Mouse (Mus musculus) kidney, postnatal 25 days (tissue): ENCODE results near the gene Prss22.
"Not testable (repeated sequence)": the region's sequence is repeated elsewhere in the genome, so short reads cannot be mapped to it uniquely, and the experiment has no call there.

Source experiments
- DNase-seq, 2 experiments: peaks; one replicate each; pipeline ENCODE4 v3.0.0; 2021; ENCODE audit warnings: mixed read lengths in 2 of 2

Prss22 gene

DNA sequence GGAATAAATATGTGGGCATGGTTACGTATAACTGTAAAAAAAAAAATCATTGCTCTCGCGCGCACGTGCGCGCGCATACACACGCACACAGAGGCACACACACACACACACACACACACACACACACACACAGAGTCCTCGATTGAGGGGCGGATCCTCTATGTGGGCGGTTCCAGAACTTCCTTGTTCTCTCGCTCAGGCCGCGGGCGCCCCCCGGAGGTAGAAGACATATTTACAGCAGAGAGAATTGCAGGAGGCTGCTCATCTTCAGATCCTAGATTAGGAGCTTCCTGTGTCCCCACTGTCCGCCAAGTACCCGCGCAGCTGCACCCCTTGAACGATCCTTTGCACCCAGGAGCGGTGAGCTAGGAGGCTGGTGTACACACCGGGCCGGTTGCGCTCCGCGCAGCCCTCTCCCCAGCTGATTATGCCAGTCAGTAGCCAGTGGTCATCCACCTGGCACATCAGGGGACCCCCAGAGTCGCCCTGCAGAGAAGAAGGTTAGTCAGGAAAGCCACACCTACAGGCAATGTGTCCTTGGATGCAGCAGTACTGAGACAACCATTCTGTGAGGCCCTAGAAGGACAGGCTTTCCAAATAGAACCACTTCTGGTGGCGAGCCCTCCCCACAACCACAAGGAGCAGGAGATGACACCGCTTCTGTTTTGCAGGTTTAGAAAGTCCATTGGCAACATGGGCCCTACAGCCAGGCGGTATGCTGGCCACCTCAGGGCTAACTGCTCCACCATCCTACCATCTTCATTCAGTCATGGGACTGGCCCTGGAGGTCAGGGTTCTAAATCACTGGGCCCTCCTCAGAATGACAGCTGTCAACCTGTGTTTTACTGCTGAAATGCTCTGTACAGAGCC is 4.1 kb downstream of the Prss22 start:
- peak; percentile 94 to 97 for DNase-seq

DNA sequence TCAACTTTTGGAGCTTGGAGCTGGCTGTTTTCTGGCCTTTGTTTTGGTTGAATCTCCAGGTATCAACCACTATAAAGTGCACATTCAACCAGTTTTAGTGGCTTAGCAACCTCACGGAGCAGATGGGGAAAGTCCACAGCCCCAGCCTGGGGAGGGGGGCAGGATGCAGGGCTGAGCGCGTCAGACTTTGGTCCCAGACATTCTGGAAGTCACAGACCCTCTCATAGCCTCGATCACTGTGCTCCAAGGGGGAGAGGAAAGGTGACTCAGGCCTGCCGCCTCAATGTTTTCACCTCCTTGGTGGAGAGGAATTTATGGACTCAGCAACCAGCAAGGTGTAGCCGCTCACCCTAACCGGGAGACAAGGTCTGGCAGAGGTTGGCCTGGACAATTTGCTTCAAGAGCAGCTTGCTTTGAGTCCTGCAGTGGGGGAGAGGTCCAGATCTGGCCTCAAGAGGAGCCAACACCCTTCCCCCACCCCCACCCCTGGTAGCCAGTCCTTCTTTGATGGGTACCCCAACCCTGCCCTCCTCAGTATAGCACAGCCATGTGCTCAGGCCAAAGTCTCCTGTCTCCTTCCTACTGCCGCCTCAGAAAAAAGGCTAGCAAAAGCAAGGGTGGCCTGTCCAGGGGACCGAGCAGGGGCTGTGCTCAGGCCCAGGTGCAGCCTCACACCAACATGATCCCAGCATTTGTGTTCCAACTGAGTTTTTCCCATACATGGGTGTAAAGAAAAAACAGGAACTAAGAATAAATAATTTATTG is 4.9 kb downstream of the Prss22 start:
- DNase-seq = peak; percentile 62 to 90

DNA sequence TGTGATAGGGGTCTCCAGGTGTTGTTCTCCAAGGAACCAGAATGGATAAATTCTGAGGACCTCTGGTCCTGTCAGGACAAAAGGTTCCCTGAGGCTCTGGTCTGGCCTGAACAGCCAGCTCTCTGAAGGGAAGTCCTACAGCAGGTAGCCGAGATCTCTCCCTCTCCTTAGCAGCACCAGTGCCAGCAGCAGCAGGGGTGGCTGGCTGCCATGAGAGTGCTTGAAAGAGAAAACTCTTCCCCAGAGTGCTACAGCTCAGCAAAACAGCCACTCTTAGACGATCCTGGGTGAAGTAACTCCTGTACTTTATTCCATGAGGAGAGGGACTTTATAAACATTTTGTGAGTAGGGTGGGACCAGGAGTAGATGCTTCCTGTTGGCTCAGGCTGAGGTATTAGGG is 8.1 kb downstream of the Prss22 start:
- DNase-seq = no peak

DNA sequence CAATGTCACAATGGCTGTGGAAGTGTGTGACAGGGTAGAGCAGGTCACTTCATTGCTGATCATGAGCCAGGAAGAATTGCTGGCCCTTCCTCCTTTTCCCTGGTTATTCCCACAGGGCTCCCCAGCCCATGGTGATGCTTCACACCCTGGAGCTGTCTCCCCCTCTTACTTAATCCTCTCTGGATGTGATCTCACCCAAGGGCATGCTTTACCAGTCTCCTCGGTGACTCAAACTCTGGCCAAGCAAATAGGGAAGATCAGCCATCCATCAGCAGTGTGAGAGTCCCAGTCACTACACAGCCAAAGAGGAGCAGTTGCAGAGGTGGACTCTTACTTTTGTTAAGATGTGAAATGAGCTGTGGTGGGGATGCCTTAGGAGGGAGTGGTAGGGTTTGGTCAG is 12.9 kb downstream of the Prss22 start:
- no peak for DNase-seq

DNA sequence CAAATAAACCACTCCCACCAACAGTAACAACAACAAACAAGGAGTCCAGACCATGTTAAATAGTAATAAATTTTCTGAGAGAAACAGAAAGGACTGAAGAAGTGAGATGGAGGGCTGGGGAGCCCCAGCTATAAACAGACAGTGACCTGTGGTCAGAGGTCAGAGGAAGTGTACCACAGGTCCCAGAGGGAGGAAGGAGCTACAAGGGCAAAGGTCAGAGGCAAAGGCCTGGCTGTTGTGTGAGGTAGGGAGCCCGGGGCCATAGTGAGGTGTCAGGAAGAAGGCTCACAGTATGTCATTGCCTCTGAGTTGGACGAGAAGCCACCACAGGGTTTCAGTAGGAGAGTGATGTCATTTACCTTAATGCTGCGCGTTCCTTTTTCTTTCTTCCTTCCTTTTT is 15.0 kb downstream of the Prss22 start:
- peak; percentile 35 to 61 for DNase-seq

DNA sequence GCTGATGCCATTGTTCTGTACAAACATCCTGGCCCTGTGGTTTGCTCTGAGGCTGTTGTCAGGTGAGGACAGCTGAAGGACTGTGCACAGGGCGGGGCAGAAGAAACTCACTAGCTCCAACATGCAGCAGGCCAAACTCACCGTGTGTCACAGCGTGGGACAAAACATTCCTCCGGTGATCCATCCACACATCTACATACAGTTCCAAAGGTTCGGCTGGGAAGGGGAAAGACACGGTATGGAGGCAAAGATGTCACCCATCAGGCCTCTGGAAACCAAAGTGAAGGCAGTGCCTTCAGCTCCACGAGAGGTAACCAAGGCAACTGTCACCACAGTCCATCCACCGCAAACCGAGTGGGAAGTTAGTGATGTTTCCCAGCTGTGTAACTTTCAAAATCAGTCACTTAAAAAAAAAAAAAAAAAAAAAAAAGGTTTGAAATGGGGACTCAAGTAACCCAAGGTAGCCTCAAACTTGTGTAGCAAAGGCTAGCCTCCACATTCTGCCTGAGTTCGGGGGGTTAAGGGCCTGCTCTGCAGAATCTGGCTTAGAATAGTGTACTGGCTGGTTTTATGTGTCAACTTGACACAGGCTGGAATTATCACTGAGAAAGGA is 17.5 kb downstream of the Prss22 start, which contains the start of gene Prss30:
Gene Prss30, minus strand, starts transcription at position 270 of the 613 bp plus-strand sequence.
- no peak for DNase-seq

DNA sequence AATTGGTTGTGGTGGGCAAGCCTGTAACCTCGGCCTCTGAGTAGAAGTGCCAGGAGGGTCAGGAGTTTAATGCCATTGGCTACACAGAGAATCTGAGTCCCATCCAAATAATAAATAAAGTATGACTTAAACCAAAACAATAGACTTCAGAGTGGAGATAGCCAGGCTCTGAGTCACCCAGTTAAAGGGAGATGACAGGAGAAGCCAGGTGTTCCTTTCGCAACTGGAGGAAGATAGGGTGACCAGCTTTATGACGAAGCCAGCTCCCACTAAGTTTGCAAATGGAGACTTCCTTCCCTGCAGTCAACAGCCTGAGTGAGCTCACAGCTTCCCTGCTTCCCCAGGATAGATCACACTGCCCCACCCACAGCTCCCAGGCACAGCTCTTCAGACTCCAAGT is 18.4 kb downstream of the Prss22 start:
- no peak for DNase-seq

DNA sequence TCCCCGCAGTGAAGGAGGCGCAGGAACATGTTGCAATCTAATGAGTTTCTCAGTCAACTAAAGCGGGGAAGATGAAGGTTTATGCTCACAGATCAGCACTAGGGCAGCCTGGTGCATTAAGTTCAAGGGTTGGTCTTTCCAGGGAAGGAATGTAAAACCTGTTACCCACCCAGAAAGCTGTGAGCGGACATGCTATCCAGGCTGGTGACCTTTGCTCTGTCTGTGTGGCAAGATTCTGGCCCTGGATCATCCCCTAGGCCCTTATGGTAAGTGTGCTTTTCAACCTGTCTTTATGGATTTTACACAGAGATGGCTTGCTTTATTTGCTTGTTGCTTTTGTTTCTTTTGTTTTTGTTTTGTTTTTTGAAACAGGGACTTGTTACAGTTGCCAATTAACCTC is 21.2 kb downstream of the Prss22 start:
- DNase-seq = peak; percentile 45 to 63

DNA sequence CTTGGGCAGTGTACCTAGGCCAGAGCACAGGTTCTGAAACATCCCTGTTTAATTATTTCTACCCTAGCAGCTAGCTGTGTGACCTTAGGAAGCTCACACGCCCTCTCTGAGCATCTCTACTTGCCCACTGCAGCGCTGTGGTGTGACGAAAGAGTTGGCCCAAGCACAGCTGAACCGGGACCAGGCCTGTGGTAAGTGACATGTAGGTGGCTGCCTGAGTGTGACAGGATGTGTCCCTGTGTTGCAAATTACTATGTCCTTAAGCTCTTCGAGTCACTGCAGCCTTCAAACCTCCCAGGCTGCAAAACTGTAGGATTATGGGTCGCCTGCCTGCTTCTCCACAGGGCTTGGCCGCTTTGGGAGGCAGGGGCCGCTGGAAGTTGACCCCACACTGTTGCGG is 26.6 kb downstream of the Prss22 start:
- no peak for DNase-seq

DNA sequence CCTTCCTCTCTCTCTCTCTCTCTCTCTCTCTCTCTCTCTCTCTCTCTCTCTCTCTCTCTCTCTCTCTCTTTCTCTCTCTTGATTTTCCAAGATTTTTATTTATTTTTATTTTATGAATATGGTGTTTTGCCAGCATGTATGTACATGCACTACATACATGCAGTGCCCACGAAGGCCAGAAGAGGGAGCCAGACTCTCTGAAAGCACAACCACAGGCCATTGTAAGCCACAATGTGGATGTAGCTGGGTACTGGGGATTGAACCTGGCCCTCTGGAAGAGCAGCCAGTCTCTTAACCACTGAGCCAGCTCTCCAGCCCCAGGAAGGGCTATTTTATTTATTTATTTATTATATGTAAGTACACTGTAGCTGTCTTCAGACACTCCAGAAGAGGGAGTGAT is 28.7 kb downstream of the Prss22 start:
- DNase-seq = peak; percentile 84 to 95

DNA sequence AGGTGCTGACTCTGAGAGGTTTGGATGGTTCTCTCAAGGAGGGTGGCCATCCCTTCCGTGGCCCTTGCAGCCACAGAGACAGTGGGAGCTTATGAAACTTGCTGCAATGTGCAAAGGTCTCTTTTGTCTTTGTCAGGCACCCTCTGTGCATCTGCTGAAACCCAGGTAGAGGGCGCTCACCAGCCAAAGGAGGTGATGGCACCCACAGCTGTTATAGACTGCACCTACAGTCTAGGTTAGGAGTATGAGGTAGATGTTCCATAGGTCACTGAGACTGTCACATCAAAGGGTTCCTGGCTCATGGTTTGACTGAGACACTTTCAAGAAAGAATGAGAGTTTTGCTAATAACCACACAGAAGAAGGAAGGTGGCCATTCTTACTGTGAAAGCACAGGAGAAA is 29.1 kb downstream of the Prss22 start:
- DNase-seq = peak; percentile 39 to 76

DNA sequence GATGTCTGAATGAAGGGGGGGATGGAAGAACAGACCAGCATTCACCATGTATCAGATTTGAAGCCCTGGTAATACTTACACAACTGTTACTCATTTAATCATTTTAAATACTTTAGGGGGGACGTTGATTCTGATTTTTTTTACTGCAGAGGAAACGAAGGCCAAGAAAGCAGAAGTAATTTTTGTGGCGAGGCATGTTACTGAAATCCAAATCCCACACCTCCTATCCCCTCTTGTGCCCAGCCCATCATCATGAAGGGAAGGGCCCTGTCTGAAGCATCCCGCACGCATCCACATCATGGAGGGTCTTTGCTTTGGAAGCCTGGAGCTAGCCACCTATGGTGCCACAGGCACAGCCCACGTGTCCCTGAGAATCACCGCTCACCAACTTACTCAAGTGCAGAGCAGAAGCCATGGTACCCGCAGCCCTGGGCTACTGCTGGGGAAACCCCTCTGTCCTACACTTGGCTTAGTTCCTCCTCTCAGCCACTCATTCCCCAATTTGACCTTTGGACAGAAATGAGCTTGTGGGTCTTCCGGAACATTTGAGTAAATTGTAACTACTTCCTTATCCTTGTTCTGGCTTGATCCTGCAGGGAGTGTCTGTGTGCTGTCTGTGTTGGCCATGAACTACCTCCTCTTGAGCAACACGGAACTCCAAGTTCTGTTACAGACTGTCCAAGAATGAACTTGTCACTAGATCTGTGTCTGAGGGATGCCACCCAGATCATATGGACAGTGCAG is 31.1 kb downstream of the Prss22 start:
- peak; percentile 18 to 63 for DNase-seq

DNA sequence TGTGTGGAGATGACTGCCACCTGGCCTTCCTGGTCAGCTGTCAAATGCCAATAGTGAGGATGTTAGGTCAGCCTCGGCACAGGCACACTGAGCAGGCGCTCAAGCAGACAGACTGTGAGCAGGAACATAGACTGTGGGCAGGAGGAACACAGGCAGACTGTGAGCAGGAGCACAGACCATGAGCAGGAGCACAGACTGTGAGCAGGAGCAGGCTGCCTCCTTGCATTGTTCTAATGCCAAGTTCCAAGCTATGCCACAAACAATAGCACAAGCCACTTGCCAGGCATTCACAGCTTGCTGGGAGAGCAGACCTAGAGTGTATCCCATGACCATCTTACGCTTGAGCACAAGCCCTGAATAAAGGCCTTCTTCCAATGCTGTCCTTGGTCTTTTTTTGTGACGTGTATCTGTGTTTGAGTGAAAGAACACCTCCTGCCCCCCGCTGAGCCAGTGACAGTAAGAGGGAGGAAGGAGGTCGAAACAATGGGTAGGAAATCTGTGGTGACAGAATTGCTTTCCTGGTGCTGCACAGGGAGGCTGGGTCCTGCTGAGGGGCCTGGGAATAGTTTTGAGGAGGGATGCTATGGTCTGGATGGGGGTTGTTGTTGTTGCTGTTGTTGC is 32.0 kb downstream of the Prss22 start:
- DNase-seq = no peak

DNA sequence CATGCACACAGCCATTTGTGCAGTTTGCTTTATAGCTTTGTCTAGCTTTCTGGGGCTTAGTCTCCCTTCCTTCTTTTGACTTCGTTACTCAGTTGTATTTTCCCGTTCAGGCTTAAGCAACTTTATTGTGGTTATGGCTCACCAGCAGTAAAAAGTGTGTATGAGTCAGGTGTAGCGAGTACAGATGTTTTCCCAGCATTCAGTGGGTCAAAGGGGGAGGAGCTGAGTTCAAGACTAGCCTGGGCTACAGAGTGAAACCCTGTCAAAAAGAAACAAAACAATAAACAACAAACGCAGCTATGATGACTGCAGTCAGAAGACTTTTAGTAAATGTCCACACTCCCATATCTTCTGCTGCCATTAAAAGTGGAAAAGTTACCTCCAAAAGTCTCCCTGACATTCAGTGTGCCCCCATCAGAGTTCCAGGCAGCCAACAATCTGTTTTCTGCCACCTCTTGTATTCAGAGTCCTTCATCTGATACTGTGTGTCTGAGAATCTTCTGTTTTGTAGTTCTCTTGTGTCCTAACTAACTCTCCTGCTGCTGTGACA is 36.3 kb downstream of the Prss22 start:
- no peak for DNase-seq

DNA sequence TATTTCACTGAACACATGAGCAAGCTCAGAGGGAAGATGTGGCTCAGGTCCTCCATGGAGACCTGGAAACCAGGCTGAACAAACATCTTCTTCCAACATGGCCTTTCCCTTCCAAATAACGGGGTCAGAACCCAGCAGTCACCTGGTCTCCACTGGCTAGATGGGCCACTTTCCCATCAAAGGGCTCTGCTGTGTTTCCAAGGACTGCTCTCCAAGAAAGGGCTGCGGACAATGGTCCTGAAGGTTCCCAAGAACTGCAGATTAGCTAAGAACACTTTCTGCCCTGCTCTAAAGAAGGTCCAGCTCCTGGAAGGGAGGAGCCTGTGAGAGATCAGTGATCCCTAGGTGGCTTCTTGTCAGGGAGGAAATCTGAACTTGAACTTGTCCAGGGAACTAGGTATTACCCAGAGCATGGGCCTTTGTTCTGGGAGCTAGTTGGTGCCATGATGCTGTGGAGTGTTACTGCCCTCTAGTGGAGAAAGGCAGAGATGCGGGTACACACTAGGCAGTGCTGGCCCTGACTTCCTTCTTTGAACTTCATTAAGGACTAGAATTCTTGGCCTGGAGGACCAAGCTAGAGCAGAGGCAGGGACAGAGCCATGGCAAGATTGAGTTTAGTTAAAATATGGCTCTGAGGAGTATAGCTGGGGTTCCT is 37.7 kb downstream of the Prss22 start:
- DNase-seq = peak; percentile 73 to 87

DNA sequence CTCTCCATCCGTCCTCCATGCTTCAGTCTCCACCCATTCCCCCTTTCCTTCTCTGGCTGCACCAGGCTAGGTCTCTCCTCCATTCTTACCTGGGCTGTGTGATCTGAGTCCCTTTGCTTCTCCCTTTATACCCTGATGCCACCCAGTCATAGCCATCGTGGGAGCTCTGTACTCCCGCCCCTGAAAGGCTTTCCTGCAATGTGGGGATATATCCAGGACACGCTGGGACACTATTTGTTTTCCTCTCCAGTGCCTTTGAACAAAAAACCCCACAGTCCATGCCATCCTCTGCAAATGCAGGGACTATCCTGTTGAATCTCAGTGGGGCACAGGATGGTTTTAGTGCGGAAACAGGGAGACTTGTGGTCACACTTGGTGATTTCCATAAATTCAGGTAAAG is 42.7 kb downstream of the Prss22 start, which contains the start of gene Sbpl:
Gene Sbpl, minus strand, starts transcription at position 101 of the 400 bp plus-strand sequence.
- no peak for DNase-seq

DNA sequence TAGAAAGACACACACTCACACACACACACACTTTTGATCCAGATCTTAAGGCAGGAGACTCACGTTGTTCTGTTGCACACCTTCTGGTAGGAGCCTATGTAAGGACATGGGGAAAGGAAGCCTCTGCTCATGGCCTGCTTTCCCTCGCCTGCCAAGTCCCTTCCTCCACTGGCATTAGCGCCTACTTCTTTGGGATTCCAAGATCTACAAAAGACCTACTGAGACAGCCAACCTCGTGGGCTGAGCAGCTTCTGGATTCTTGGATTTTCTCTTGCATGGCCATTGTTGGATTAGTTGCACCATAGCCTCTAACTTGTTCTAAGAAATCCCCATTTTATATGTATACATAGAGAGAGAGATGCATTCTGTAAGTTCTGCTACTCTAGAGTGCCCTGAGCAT is 47.1 kb downstream of the Prss22 start:
- DNase-seq = not testable (repeated sequence)

DNA sequence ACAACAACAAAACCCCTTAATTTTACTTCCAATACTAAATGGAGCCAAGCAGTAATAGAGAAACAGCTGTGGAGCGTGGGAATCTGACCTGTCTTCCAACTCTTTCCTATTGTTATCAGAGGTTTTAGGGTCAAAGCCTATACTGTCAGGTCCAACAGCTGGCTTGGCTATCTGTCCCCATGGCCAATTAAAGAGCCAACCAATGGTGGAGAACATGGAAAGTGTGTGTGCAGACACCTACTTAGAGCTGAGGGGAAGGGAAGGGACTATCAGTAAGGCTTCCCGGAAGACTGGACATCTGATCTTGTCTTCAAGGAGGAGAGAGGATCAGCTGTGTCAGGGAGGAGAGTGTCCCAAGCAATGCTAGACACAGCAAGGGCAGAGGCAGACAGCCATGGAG is 48.8 kb downstream of the Prss22 start:
- DNase-seq = no peak

DNA sequence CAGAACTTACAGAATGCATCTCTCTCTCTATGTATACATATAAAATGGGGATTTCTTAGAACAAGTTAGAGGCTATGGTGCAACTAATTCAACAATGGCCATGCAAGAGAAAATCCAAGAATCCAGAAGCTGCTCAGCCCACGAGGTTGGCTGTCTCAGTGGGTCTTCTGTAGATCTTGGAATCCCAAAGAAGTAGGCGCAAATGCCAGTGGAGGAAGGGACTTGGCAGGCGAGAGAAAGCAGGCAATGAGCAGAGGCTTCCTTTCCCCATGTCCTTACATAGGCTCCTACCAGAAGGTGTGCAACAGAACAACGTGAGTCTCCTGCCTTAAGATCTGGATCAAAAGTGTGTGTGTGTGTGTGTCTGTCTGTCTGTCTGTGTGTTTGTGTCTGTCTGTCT is 50.4 kb downstream of the Prss22 start:
- not testable (repeated sequence) for DNase-seq
